Mouse (Mus musculus) forelimb bud, embryonic 11.5 days (tissue): ENCODE data around the gene Sp100.
A peak's percentile ranks its signal among the peaks of the same experiment; 100 is the strongest.

Experiments used
- DNase-seq: peaks from one replicate; pipeline ENCODE4 v3.0.0-alpha.2; 2012; ENCODE audit warnings: low read depth, low spot score

Gene Sp100

DNA sequence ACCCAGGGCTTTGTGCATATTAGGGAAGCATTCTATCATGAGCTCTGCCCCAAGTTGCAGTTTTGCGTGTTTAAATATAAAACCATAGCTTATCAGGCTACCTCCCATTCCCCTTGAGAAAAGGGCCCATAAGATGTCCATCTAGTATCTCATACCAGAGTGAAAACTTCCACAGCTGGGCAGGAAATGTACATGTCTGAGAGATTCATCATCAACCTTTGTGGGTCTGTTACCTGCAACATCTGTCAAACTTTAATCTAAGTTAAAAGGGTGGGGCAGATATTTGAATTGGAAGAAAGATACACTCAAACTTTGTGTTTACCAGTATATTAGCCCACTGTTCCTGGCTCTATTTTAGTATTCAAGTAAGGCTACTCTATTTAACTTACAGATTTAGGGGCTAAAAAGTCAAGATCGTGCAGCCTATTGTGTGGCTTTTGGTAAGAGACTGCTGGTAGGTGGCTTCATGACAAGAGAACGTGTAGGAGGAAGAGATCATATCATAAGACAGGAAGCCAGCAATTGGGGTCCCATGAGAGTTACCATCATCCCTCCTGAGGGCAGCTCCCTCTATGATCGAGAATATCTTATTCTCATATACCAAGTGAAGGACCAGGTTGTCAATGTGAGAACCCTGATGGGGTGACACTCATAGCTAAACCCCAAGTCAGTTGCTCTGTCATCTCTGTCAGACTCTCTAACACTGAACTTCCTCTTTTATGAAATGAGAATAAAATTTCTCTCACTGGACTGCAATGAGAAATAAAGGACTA lies 48.1 kb downstream of the Sp100 start:
- DNase-seq, result no peak

DNA sequence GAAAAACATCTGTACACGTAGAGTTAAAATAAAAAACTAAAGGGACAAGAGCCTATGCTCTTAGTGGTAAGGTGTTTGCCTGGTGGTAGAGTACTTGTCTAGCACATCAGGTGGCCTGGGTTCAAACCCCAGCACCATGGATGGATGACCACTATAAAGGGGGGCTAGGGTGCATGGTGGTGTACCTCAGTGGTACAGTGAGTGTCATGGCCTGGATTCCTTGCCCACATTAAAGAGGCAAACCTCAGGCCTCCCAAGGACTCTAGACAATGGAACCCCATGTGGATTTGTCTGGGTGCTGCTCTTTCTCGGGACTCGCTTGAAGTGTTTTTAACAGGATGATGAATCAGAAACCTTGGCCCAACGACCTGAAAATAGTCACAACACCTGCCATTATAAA lies 52.7 kb downstream of the Sp100 start:
- no peak for DNase-seq

GRCm38 (mm10) chr1:85703245-85704186 lies 53.7 kb downstream of the Sp100 start:
- DNase-seq, result peak; percentile 76

DNA sequence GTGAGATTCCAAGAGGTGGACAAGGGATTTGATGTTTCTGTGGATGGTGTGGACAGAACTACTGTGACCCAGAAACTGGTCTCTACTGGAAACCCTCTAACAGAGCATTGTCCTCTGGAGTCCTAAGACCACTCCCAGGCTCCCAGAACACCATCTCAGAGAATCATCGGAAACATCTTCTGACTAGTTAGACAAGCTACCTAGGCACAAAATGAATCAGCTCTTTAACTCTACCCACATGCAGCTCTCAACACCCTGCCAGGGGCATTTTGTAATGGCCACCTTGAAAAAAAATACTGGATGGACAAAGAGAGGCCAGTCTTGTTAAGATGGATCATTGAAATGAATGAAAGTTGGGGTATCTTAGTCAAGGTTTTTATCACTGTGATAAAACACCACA lies 55.8 kb downstream of the Sp100 start:
- DNase-seq, result no peak

GRCm38 (mm10) chr1:85706754-85707153 lies 57.0 kb downstream of the Sp100 start:
- DNase-seq, result no peak

DNA sequence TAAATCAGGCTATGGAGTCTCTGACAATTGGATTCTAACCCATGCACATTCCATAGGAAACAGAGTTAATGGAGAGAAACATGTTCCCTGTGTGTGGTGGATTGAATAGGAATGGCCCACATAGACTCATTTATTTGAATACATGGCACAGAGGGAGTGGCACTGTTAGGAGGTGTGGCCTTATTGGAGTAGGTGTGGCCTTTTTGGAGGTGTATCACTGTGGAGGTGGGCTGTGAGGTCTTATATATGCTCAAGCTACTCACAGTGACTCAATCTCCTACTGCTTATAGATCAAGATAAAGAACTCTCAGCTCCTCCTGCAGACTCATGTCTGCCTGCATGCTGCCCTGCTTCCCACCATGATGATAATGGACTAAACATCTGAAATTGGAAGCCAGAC lies 64.7 kb downstream of the Sp100 start:
- DNase-seq, result no peak

DNA sequence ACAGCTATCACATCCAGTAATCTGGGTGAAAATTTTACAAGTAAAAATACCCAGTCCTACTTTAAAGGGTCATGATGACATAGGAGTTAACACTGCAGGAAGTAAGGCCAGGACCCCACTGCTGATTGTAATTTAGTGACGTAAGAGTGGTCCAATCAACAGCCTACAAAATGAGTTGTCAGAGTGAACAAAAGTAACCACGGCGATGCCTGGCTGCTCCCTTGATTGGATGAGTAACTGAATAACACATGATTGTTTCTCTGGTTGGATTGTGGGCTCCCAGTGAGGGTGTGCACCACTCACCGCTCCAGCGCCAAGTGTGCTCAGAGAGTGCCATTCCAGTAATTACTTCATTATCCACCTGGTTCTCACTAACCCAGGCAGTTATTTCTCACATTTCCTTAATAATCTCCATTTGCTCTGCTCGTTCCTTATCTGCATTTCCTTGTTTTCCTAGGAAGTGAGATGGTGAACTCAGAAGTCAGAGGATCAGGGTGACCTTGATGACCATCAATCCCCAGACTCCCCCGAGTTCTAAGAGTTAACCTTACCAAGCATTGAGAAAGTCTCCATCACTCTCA lies 66.7 kb downstream of the Sp100 start:
- no peak for DNase-seq

- DNase-seq, result no peak
Measured at GRCm38 (mm10) chr1:85719049-85719448, 69.3 kb downstream of the Sp100 start.

GRCm38 (mm10) chr1:85720220-85720893 lies 70.6 kb downstream of the Sp100 start:
- DNase-seq, result no peak

- DNase-seq, result no peak
Measured at GRCm38 (mm10) chr1:85730471-85730870, 80.7 kb downstream of the Sp100 start.

- no peak for DNase-seq
Measured at GRCm38 (mm10) chr1:85732581-85732980, 82.8 kb downstream of the Sp100 start.

DNA sequence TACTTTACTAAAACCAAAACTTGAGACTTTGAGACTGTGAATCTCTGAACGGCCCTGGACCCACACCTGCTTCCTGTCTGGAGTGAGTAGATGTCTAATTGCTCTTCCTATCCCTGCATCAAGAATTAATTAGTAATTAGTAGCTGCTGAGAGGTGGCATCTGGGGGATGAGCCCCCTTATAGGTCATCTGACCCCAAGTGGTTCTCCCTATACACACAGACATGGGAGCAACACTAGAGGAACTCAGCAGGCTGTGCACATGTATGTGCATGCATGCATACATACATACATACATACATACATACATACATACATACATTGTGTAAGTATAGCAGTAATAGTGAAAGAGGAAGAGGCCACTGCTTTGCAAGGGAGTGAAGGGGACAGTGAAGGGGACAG lies 84.7 kb downstream of the Sp100 start:
- no peak for DNase-seq

GRCm38 (mm10) chr1:85735463-85736123 lies 85.8 kb downstream of the Sp100 start:
- no peak for DNase-seq

- peak; percentile 83 for DNase-seq
Measured at GRCm38 (mm10) chr1:85736355-85737184, 86.8 kb downstream of the Sp100 start.

DNA sequence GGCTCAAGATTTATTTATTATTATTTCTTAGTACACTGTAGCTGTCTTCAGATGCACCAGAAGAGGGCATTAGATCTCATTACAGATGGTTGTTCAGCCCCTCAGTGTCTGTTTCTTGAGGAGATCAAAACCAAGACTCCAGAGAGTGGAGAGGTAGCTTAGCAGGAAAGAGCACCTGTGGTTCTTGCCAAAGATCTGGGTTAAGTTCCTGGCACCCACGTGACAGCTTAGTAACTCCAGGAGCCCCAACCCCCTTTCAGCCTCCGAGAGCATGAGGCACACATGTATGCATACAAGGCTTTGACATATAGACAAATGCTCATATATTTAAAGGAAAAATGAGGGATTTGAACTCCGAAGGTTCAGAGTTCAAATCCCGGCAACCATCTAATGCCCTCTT lies 89.2 kb downstream of the Sp100 start:
- no peak for DNase-seq

DNA sequence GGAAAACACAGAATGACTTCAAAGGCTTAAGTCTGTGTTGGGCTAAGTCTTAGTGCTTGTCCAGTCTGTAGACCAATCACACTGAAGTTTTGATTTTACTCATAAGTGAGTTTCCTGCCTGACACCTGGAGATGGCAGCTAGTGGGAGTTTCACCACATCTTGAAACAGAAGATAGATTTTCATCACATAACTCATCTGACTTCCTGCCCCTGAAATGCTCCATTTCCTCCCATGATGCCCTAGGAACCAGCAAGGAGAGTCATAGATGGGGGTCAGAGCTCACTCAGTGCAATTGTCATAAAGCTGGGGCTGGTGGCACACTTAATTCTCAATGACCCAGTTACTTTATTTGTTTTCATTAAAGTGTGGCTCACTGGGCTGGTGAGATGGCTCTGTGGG lies 90.0 kb downstream of the Sp100 start:
- no peak for DNase-seq

- no peak for DNase-seq
Measured at GRCm38 (mm10) chr1:85740923-85741322, 91.1 kb downstream of the Sp100 start.

- no peak for DNase-seq
Measured at GRCm38 (mm10) chr1:85742333-85742732, 92.5 kb downstream of the Sp100 start.

GRCm38 (mm10) chr1:85742916-85743505 lies 93.2 kb downstream of the Sp100 start:
- no peak for DNase-seq

- DNase-seq, result no peak
Measured at GRCm38 (mm10) chr1:85744539-85744938, 94.8 kb downstream of the Sp100 start.
